Mouse (Mus musculus) liver, postnatal 0 days (tissue): ENCODE results near the gene Arfgef2. TPM values are rescaled to one million over a fixed set of nuclear protein-coding genes. Genes with fewer than 3 reads are reported as not detected.

Experiments
- ATAC-seq: fragments of 200-750 bp; cut with Nextera tagmentation; 2 replicates; pipeline ENCODE4 v1.8.0; 2017; ENCODE audit warnings: mild to moderate bottlenecking, moderate library complexity
- DNase-seq: peaks from one replicate; pipeline ENCODE4 v3.0.0-alpha.2; 2016
- H3K27ac ChIP-seq: fragments of 300-500 bp; sonication (generic); 2 replicates; pipeline ENCODE4 v1.5.1; 2014; ENCODE audit warnings: antibody characterized with exemption, moderate library complexity, mild to moderate bottlenecking, low read depth
- H3K27me3 ChIP-seq: fragments of 300-500 bp; sonication (generic); 2 replicates; pipeline ENCODE4 v1.6.1; 2014; ENCODE audit warnings: low read length, control low read depth, mixed read lengths; ENCODE audit not compliant: insufficient read depth
- H3K36me3 ChIP-seq: fragments of 300-500 bp; sonication (generic); replicated peaks from 2 replicates; pipeline ENCODE4 v1.6.1; 2014; ENCODE audit warnings: mild to moderate bottlenecking, control low read depth, low read length, moderate library complexity, mixed read lengths; ENCODE audit not compliant: insufficient read depth
- H3K4me1 ChIP-seq: fragments of 300-500 bp; sonication (generic); 2 replicates; pipeline ENCODE4 v1.6.1; 2014; ENCODE audit warnings: antibody characterized with exemption, mild to moderate bottlenecking, control low read depth; ENCODE audit not compliant: insufficient read depth
- H3K4me2 ChIP-seq: fragments of 300-500 bp; sonication (generic); 2 replicates; pipeline ENCODE4 v1.6.1; 2014; ENCODE audit warnings: low read depth, mild to moderate bottlenecking, low read length, moderate library complexity, mixed read lengths
- H3K4me3 ChIP-seq: fragments of 300-500 bp; sonication (generic); 2 replicates; pipeline ENCODE4 v1.5.1; 2014; ENCODE audit warnings: low read depth, low read length
- H3K9ac ChIP-seq: fragments of 300-500 bp; sonication (generic); replicated peaks from 2 replicates; pipeline ENCODE4 v1.6.1; 2014; ENCODE audit warnings: mild to moderate bottlenecking, moderate library complexity
- H3K9me3 ChIP-seq: fragments of 300-500 bp; sonication (generic); 2 replicates; pipeline ENCODE4 v1.6.1; 2016; ENCODE audit warnings: mild to moderate bottlenecking, control low read depth, low read length, mixed read lengths
- CTCF ChIP-seq: sonication (generic); IDR thresholded peaks from 2 replicates; pipeline ENCODE4 v1.5.1; 2016; ENCODE audit warnings: antibody characterized with exemption, low read depth
- EP300 ChIP-seq: IDR thresholded peaks from 2 replicates; pipeline ENCODE4 v1.6.1; 2016; ENCODE audit warnings: antibody characterized with exemption, low read depth, mild to moderate bottlenecking
- WGBS: fragments of 180-500 bp; shearing (Covaris S2); extraction: QIAGEN DNeasy Blood & Tissue Kit; methylation state at CpG from one replicate; pipeline ENCODE4 v1.1.7; 2014; ENCODE audit not compliant: insufficient replicate concordance; 5-methylcytosine and 5-hydroxymethylcytosine counted together
- polyA plus RNA-seq: library from polyadenylated mRNA; unstranded; fragments of >200 nt; fragmentation: Nextera tagmentation; extraction: Ambion mirVana; gene quantifications from 2 replicates; pipeline ENCODE4 v1.2.1, GENCODE M21; 2015

Gene Arfgef2
- polyA plus RNA-seq, 1 experiment from 2014 or later: 2.7 TPM

- no peak for ATAC-seq
- 88% methylated on average over 8 of the region's 8 CpGs for WGBS
- TF ChIP-seq EP300: no peak
- TF ChIP-seq CTCF: no peak
- Histone ChIP-seq H3K27ac (peak overlapping the region; percentile 62; the same call in 1 of the 2 replicates), H3K9me3 (no peaks in the 10 kb centered on the region), H3K9ac (no peak overlapping the region), H3K27me3 (no peaks in the 10 kb centered on the region), H3K36me3 (0 out of 2 replicates have a peak, but pooled peaks cover 2% of the 10 kb centered on the region), H3K4me3 (no peak overlapping the region), H3K4me2 (no peak overlapping the region), H3K4me1 (peaks cover 5% of the 10 kb centered on the region)
- DNase-seq: no peak
Measured at GRCm38 (mm10) chr2:166900792-166901505, 95.6 kb downstream of the Arfgef2 start.

- DNase-seq (no peak), ATAC-seq (no peak)
- H3K36me3 ChIP-seq: peaks cover 6% of the 10 kb centered on the region
- no peak overlapping the region for H3K4me3 ChIP-seq
- no peak overlapping the region for H3K4me2 ChIP-seq
- WGBS: 89% methylated on average over 6 of the region's 6 CpGs
- H3K27me3 ChIP-seq: no peaks in the 10 kb centered on the region
- no peak overlapping the region for H3K9ac ChIP-seq
- H3K9me3 ChIP-seq: no peaks in the 10 kb centered on the region
- no peak for TF ChIP-seq EP300
- peak; percentile 22; the same call in 1 of the 2 replicates for TF ChIP-seq CTCF
- no peak overlapping the region for H3K27ac ChIP-seq
- peaks cover 15% of the 10 kb centered on the region for H3K4me1 ChIP-seq
Measured at GRCm38 (mm10) chr2:166903719-166904282, 98.4 kb downstream of the Arfgef2 start.

- H3K4me3 ChIP-seq: peak within 1 kb of the TSS; percentile 95
- DNase-seq: peak; percentile 99
- peak; percentile 96 for ATAC-seq
- TF ChIP-seq CTCF (peak; percentile 1; the same call in 1 of the 2 replicates), EP300 (no peak)
- WGBS: under 1% methylated on average over 71 of the region's 80 CpGs
- no peaks in the 10 kb centered on the region for H3K27me3 ChIP-seq
- H3K4me2 ChIP-seq: peak within 1 kb of the TSS; percentile 94
- H3K9ac ChIP-seq: peak within 1 kb of the TSS; percentile 99
- peaks cover 15% of the 10 kb centered on the region for H3K4me1 ChIP-seq
- peaks cover 7% of the 10 kb centered on the region for H3K36me3 ChIP-seq
- H3K9me3 ChIP-seq: no peaks in the 10 kb centered on the region
- H3K27ac ChIP-seq: peak within 1 kb of the TSS; percentile 100
Measured at GRCm38 (mm10) chr2:166905711-166906522, 100.5 kb downstream of the Arfgef2 start, which contains the start of gene Cse1l. Gene Cse1l (plus strand): TSS chr2:166906040.

GRCm38 (mm10) chr2:166906523-166907182 lies 101.3 kb downstream of the Arfgef2 start:
- peak; percentile 46 for DNase-seq
- under 1% methylated on average over 28 of the region's 28 CpGs for WGBS
- Histone ChIP-seq H3K4me3 (peak overlapping the region; percentile 95), H3K4me2 (peak overlapping the region; percentile 94), H3K36me3 (peaks cover 7% of the 10 kb centered on the region), H3K4me1 (peaks cover 16% of the 10 kb centered on the region), H3K9ac (peak overlapping the region; percentile 99), H3K27ac (peak overlapping the region; percentile 100), H3K27me3 (no peaks in the 10 kb centered on the region), H3K9me3 (no peaks in the 10 kb centered on the region)
- no peak for TF ChIP-seq EP300
- ATAC-seq: peak; percentile 35

- TF ChIP-seq CTCF (no peak), EP300 (no peak)
- ATAC-seq: no peak
- H3K4me1 ChIP-seq: peaks cover 19% of the 10 kb centered on the region
- no peaks in the 10 kb centered on the region for H3K27me3 ChIP-seq
- H3K9me3 ChIP-seq: no peaks in the 10 kb centered on the region
- peaks cover 7% of the 10 kb centered on the region for H3K36me3 ChIP-seq
- no peak overlapping the region for H3K4me2 ChIP-seq
- H3K4me3 ChIP-seq: no peak overlapping the region
- WGBS: 88% methylated on average over 3 of the region's 3 CpGs
- no peak overlapping the region for H3K9ac ChIP-seq
- DNase-seq: no peak
- no peak overlapping the region for H3K27ac ChIP-seq
Measured at GRCm38 (mm10) chr2:166909729-166910128, 104.3 kb downstream of the Arfgef2 start.
